Mouse (Mus musculus) frontal cortex, postnatal 36 days (tissue): ENCODE results near the gene Sfswap.
"Not testable (repeated sequence)": the region's sequence is repeated elsewhere in the genome, so short reads cannot be mapped to it uniquely, and the experiment has no call there.

Source experiments
- DNase-seq, 2 experiments: peaks; one replicate each; pipeline ENCODE4 v3.0.0; 2022; ENCODE audit warnings: low spot score in 2 of 2

The Sfswap gene

DNA sequence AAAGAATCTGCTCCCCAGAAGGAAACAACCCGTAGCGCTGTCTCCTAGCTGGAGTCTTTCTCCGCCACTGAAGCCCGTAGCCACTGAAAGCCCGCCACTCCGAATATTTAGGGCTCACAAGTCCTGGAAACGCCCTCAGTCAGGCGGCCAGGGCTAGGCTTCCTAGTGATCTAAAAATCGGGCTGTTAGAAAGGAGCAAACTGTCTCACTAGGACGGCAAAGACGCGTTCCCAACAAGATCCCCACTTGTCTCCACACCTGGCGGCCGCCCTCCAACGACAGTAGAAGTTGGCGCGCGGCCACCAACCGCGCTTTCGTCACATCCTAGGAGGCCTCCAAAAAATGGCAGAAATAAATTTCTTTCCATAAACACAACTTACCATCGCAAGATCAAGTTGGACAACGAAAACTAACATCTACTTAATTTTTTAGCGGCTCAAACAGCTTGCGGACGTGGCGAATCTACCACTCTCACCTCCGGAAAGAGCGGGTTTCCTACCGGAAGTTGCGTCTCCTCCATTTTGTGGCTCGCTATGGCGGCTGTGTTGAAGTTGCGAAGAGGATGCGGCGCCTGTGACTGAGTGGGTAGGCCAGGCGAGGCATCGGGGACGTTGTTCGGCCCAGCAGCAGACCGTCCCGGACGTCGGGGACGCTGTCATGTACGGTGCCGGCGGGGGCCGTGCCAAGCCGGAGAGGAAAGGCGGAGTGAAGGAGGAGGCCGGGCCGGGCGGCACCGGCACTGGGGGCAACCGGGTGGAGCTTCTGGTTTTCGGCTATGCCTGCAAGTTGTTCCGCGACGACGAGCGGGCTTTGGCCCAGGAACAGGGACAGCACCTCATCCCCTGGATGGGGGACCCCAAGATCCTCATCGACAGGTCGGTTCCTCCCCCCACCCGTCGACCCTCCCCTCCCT, at the start of gene Sfswap:
Gene Sfswap, plus strand, starts transcription at position 500 of the 913 bp plus-strand sequence.
- DNase-seq, result peak; percentile 87 to 88

DNA sequence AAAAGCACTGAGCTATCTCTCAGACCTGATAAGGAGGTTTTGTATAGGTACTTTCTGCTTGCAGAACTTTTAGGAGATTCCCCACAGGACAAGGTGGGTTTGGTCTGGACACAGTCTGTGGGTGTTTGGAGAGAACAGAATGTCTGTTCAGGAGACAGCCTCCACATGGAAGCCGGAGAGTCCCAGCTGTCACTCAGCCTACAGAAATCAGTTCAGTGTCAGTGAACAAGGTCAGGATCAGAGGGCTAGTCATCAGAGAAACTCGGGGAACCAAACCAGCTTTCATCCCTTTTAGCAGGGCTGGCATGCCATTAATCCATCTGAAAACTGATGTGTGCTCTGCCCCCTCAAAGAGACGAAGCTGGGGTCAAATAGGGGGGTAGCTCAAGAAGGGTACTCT, 48.5 kb upstream of the Sfswap start:
- no peak for DNase-seq

DNA sequence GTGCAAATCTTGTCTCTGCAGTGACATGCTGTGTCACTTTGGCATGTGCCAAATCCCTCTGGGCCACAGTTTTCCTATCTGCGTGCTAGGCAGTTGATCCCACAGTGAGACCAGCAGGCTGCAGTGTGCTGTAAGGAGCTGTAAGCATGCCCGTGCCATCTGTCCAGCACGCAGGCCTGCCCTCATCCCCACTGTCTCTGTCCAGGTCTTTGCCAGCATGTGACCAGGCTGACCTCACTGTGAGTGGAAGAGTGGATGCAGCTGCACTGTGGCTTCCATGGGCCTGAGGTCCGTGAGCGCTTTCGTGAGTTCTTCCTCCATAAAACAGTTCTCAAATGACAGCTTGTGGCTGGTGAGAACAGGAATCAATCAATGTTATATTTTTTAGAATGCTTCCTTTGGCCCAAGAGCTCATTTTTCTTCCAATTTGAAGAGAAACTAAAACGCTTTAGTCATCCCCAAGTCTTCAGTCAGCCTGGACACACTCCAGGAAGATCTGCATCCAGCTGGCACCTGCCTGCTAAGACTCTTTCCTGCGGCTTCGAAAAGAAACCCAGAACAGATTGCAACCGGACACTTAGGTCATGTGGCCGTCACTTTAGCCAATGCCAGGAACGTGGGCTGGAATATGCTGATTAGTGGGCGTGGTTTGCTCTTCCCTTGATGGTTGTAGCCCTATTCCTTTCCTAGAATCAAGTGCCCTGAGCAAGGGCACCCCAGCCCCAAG, 46.1 kb upstream of the Sfswap start:
- peak; percentile 70 to 89 for DNase-seq

DNA sequence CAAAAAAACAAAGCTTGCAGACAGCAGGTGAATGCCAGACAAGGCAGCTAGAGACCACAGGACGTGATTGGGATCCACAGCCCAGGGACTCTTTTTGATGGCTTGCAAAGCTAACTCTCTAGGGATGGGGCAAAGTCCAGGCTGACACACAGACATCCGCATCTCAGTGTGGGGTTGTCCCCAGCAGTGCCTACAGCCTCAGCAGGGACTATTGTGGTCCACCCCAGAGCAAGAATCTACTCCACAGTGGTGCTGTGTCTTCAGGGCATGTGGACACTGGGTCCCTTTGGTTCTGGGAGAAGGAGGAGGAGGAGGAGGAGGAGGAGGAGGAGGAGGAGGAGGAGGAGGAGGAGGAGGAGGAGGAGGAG, 45.5 kb upstream of the Sfswap start:
- DNase-seq, result no peak

- DNase-seq, result no peak
These were observed 44.4 kb upstream of the Sfswap start for GRCm38 (mm10) chr5:129456579-129457140.

- no peak for DNase-seq
These were observed 42.9 kb upstream of the Sfswap start for GRCm38 (mm10) chr5:129458109-129458508.

- DNase-seq, result no peak
These were observed 42.5 kb upstream of the Sfswap start for GRCm38 (mm10) chr5:129458541-129458940.

- no peak for DNase-seq
These were observed 40.1 kb upstream of the Sfswap start for GRCm38 (mm10) chr5:129460798-129461476.

GRCm38 (mm10) chr5:129463648-129464047, 37.4 kb upstream of the Sfswap start:
- DNase-seq, result not testable (repeated sequence)

DNA sequence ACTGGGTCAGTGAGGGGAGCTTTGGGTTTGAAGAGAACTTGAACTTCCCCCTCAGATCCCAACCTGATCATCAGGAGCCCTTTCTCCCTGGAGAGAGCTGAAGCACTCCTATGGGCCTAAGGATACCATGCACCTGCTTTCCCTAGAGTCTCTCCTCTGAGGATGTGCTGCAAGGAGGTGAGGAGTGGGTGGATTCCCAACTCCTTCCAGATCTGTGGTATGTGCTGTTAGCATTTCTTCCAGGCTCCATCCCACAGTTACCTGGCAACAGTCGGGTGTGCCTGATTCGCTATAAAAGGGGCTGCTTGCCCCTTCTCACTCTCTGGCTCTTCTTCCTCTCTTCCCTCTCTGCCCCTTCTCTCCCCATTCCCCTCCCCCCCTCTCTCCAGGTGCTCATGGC, 35.2 kb upstream of the Sfswap start:
- peak; percentile 61 for DNase-seq

- DNase-seq, result peak in 1 of 2 experiments; percentile 19
These were observed 25.4 kb upstream of the Sfswap start for GRCm38 (mm10) chr5:129475532-129476045.

GRCm38 (mm10) chr5:129489879-129490278, 11.1 kb upstream of the Sfswap start:
- DNase-seq, result no peak

DNA sequence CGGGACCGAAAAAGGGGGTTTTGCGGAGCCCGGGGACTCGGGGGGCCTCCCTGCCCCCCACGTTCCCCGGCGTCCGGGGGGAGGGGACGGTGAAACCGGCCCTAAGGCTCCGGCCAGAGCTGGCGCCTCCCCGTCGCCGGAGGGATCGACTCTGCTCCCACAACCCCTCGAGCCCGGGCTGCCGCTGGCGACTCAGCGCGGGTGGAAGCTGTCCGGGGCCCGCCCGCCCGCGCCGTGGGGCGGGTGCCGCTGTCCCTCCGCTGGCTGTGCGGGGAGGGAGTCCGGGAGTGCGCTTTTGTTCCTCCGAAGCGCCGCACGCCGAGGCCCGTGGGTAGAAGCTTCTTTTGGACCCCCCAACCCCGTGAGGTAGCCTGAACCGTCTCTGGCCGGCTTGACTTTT, 650 bp downstream of the Sfswap start:
- DNase-seq, result no peak

DNA sequence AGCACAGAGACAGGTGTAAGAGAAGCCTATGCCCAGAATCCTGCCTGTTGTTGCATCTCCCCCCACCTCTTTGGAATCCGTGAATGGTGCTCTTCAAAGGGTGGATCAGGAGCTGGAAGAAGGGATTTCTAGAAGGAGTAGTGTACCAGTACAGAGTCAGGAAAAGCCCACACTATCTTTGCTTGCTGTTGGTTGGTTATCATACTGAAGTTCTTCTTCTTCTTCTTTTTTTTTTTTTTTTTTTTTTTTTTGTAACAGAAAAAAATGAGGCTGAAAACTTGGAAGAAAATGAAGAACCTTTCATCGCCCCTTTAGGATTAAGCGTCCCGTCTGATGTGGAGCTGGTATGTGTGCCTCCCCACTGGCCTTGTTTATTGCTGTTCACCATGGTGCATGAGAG, 5.9 kb downstream of the Sfswap start:
- DNase-seq, result no peak

GRCm38 (mm10) chr5:129518180-129518579, 17.2 kb downstream of the Sfswap start:
- no peak for DNase-seq

GRCm38 (mm10) chr5:129518786-129519185, 17.8 kb downstream of the Sfswap start:
- DNase-seq, result no peak

DNA sequence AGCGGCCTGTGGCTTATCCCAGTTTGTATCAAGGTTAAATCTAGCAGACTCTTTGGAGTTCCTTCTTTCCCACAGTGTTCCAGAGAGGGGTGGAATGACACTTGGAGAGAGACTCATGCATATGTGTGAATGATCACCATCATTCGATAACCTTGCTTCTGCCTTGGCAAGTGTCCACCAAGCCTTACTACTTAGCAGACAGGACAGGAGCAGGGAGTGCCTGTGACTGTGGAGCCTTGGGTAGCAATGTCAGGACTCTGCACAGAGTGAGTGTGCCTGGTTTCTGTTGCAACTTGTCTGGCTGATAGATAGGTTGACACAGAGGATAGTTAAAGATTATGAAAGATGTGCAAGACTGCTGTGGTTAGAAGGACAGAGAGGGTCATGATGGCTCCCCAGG, 18.6 kb downstream of the Sfswap start:
- no peak for DNase-seq

DNA sequence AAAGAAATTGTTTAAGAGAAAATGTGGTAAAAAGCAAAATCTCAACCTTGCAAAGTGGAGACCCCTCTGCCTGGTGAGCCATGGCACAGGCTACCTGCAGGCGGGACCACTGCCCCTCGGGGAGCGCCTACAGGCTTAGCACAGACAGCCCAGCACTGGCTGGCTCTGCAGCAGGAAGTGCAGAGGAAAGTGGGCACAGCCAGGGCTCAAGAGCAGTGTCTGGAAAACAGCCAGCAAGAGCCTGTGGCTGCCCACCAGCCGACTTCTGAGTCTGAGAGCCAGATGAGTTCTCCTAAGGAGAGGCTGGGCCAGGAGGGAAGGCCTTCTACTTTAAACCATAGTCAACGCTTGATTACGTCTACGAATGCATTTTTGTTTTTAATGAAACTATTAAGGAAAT, 20.5 kb downstream of the Sfswap start:
- DNase-seq, result peak; percentile 26 to 51

DNA sequence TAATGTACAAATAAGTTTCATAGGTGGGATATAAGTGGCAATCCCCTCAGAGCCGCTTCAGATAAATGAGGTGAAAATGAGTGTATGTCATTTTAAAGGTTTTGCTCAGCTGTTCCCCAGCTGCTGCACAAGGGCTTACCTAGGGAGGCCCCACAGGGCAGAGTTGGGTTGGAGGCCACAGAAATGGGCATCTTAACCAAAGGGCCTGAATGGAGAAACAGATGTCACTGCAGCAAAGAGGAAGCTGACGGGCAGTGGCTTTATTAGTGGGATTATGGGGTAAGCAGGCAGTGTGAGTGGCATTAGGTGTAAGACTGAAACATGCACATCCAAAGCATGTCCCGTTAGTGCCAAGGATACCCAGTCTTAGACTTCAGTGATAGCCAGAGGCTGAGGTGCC, 20.9 kb downstream of the Sfswap start:
- DNase-seq, result no peak

- no peak for DNase-seq
These were observed 22.1 kb downstream of the Sfswap start for GRCm38 (mm10) chr5:129523166-129523565.

DNA sequence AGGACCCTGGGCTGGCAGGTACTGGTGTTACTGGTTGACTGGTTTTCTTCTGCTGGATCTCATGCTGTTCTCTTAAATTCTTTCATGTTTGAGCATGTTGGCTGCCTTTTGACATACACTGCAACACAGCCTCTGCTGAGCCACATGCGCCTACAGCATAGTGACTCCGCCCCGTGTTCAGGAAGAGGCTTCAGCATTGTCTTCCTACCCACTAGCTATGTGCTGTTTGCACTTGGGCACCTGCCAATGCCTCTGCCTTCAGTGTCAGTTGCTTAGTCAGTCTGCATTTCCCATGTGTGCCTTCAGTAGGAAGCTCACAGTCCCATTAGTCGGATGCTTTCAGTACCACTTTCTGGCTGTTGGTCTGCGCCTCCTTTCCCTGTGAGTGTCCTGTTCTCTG, 23.7 kb downstream of the Sfswap start:
- peak in 1 of 2 experiments; percentile 50 for DNase-seq

- no peak for DNase-seq
These were observed 26.1 kb downstream of the Sfswap start for GRCm38 (mm10) chr5:129527162-129527561.
